Mouse (Mus musculus) erythroblast, adult 5-6 weeks (primary cell): Measurements from ENCODE around the gene Ctdnep1. TPM values are rescaled to one million over a fixed set of nuclear protein-coding genes. Genes with fewer than 3 reads are reported as not detected.
"Not testable (repeated sequence)": the region's sequence is repeated elsewhere in the genome, so short reads cannot be mapped to it uniquely, and the experiment has no call there.

Experiments
- ATAC-seq: replicated peaks from 2 replicates; pipeline ENCODE4 v1.8.0; 2016; ENCODE audit warnings: moderate number of reproducible peaks, mild to moderate bottlenecking, moderate TSS enrichment, inconsistent platforms; ENCODE audit not compliant: poor library complexity, low FRiP score, severe bottlenecking
- total RNA-seq, 2 experiments: library from RNA; stranded (forward) in 1 of 2; stranded (reverse) in 1 of 2; fragments of 150-400 nt in 1 of 2; fragments of 200-764, 138-1000 nt in 1 of 2; gene quantifications; 2 replicates each; pipeline versions ENCODE4 v1.2.3 to v1.2.4; 2015 to 2017; ENCODE audit warnings: low replicate concordance in 2 of 2

Ctdnep1 gene
- total RNA-seq, 2 experiments from 2014 or later = 10.8 to 52.3 TPM

DNA sequence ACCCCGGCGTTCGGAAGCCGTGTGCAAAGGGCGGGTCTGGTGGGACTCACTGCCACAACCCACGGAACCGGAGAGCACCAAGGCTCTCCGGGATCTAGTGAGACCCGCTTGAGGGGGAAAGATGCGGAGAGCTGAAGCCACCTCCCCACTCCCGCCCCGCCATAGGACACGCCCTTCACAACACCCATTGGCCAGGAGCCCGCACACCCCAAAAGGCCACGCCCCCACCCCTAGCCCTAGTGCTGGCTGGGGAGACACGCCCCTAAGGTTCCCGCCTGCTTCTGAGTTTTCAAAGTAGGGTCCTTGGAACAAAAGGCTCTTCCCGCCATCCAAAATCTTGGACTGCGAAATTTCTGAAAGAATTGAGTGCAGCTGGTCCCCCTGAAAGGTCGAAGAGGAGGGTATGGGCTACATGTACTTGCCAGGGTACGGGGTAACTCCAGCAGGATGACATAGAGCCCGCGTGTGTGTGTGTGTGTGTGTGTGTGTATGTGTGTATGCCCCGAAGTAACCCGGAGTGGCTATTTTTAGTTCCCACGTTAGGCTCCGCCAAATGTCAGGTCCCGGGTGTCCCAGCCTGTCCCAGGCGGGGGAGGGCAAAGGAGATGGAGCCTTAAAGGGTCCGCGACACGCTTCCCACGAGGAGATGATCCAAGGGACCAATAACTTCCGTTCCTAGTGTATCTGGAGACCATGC is 32.7 kb upstream of the Ctdnep1 start, which contains the start of gene Slc2a4:
Gene Slc2a4, minus strand, starts transcription at position 123 of the 697 bp plus-strand sequence.
- peak; percentile 69 for ATAC-seq

DNA sequence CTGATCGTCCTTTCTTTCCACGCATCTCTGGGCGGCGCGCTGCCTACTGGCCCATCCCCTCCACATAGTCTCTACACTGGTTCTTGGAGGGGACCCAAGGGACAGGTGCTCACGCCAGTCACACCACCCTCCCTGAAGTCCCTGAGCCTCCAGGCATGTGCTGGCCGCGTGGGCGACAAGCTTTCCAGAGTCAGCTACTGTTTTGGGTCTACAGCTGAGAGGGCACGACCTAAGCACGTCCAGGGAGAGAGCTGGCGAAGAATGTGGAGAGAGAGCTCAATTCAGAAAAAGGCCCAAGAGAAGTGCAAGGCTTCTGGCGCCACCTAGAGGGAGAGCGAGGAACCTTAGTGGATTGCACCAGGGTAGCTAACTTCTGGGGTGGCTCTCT is 32.2 kb upstream of the Ctdnep1 start:
- peak; percentile 58 for ATAC-seq

DNA sequence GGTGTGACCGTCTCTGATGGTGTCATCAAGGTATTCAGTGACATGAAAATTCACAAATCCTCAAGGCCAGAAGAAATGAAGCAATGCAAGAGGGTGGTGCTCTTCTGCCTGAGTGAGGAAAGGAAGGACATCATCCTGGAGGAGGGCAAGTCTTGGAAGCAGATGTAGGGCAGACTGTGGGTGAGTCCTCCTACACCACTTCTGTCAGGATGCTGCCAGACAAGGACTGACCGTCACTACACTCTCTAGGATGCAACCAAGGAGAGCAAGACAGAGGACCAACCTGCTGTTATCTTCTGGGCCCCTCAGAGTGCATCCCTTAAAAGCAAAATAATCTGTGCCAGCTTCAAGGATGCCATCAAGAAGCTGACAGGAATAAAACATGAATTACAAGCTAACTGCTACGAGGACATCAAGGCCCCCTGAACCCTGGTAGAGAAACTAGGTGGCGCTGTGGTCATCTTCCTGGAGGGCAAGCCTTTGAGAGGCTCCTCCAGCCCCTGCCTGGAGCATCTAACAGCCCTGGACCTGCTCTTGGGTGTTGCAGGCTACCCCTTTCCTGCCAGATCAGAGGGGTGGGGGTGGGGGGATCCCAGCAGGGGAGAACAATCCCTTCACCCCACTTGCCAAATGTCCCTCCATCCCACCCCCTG is 30.0 kb upstream of the Ctdnep1 start:
- ATAC-seq = no peak

DNA sequence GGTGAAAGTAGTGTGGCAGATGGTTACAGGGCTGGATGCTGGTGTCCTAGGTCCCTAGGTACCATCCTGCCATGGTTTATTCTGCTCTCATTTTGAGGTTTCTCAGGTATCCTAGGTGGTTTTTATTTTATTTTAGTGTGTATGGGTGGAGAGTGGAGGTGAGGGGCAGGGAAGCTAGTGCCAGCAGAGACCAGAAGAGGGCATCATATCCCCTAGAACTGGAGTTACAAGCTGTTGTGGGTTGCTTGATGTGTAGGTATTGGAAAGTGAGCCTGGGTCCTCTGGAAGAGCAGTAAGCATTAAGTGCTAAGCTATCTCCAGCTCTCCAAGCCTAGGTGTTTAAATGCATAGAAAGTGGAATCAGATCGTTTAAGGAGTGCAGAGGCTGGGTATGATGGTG is 28.7 kb upstream of the Ctdnep1 start:
- no peak for ATAC-seq

DNA sequence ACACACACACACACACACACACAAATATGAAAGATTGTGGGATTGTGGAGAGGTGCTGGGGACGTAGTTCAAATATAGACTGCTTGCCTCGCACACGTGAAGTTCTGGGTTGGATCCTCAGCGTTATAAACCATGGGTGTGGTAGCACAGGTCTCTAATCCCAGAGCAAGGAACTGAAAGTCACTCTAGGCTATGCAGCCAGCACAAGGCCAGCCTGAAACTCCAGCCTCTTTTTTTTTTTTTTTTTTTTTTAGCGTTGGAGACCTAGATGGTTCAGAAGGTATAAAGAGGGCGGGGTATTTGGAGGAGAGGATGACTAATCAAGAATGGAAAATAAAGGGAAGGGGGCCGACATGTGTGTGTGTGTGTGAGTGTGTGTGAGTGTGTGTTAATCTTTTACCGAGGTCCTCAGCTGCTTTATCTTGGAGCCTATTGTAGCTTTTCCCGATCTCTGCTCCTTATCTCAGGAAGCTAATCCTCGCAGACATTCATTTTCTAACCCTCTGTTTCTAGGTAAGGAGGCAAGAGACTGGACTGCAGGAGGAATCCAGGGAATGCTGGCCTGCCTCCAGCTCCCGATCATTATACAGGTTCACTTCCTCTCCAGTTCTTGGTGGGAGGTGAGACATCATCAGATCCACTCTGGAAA is 27.6 kb upstream of the Ctdnep1 start:
- ATAC-seq = no peak

DNA sequence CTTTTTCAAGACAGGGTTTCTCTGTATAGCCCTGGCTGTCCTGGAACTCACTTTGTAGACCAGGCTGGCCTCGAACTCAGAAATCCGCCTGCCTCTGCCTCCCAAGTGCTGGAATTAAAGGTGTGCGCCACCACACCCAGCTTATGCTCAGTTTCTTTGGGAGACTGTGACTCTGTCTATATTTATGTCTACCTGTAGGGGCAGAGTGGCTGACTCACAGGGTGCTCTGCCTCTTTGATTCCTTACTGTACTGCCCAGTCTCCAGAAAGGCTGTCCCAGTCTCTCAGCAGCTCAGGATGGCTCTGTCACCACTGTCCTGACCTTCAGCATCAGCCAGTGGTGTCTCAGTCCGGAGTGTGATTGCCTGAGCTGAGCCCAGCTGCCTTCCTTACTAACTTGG is 25.3 kb upstream of the Ctdnep1 start:
- not testable (repeated sequence) for ATAC-seq

DNA sequence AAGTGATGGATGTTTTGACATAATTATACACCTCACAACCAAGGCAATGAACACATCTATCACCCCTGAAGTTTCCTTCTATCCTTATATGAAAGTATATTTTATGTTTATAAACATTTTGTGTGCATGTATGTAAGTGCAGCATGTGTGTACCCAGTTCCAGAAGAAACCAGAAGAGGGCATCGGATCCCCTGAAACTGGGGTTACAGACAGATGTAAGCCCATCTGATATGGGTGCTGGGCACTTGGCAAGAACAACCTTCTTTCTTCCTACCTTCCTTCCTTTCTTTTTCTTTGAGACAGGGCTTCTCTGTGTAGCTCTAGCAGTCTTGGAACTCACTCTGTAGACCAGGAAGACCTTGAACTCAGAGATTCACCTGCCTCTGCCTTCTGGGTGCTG is 24.7 kb upstream of the Ctdnep1 start:
- no peak for ATAC-seq

DNA sequence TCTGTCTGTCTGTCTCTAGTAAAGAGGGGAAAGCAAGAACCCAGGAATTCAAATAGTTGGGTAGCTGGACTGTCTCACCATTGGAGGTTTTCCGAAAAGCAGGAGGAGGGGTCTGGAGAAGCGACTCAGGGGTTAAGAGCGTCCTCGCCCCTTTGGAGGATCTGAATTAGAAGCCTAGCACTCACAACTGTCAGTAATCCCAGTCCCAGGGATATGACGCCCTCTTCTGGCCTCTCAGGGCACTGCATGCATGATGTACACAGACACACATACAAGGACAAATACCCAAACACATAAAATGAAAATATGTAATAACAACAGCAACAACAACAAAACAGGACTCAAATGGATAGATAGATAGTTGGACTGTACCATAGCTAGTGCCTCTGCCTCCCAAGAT is 20.3 kb upstream of the Ctdnep1 start:
- ATAC-seq = peak; percentile 66

DNA sequence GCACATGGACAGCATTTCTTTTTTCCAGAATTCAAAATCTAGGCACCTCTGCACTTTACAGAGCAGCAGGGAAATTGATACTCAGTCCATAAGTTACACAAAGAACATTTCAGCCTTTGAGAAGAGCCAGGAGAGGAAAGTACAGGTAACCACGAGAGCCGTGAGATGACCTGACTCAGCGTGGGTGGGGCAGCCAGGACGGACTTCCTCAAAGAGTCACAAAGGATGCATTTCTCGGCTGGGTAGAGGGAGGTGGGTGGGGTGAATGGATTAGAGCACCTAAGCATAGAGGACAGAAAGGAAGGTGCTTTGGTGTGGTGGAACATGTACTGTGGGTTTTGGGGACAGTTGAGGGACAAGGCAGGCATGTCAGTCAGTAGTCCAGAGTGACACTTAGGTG is 19.1 kb upstream of the Ctdnep1 start:
- ATAC-seq = no peak

DNA sequence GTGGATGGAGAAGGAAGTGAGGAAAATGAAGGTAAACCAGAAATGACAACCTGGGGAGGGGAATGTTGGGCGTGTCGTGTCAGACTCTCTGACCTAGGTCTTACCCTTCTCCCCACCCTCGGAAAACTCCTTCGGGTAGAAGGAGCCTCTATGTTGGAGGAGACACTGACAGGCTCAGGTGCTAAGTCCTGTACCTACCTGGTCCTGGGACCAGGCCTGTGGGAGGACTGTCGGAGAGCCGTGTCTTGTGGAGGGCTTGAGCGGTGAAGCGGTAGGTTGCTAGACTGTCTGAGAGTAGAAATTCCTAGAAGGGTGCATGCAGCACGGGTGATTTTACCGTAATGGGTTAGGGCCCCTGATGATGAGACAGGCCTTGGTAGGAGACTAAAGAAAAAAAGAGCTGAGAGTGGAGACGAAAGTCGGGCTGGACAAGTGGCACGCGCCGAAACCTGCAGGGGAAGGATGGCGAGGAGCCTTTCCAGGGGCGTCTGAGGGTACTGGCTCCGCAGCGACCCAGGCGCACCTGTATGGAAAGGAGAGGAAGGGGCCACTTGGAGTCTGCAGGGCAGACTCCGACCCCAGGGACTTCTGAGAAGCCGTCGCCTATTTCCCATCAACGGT is 16.2 kb upstream of the Ctdnep1 start, which contains the start of gene Cldn7:
Gene Cldn7, plus strand, starts transcription at position 130 of the 621 bp plus-strand sequence.
- no peak for ATAC-seq

DNA sequence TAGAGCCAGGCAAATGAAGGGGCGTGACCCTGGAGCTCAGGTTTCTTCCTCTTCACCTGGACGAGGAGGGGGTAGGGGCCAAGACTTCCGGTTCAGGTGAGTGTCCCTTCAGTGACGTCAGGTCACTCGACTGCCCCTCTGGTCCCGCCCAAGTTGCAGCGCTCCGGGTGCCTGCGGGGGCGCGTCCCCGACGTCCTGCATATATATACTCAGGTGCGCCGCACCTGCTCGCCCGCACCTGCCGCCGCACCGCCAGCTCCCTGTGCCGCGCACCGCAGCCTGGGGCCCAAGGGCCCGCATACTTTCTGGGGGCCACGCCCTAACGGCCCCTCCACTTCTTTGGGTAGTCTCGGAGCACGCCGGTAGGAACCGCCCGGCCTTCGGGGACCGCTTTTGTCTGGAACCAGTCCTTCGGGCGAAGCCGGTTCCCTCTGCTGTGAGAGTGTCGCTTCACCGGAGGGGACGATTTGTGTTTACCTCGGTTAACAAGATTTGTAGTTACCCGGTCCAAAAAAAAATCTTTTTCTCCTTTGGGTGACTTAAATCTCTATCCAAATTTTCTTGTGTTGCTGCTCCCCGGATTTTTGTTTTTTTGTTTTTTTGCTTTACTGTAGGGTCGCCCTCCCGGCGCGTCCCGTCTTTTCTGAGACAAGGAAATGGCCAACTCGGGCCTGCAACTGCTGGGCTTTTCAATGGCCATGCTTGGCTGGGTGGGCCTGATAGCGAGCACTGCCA is 15.5 kb upstream of the Ctdnep1 start:
- 0 out of 2 replicates have a peak, but pooled peaks have one; percentile 13 for ATAC-seq

DNA sequence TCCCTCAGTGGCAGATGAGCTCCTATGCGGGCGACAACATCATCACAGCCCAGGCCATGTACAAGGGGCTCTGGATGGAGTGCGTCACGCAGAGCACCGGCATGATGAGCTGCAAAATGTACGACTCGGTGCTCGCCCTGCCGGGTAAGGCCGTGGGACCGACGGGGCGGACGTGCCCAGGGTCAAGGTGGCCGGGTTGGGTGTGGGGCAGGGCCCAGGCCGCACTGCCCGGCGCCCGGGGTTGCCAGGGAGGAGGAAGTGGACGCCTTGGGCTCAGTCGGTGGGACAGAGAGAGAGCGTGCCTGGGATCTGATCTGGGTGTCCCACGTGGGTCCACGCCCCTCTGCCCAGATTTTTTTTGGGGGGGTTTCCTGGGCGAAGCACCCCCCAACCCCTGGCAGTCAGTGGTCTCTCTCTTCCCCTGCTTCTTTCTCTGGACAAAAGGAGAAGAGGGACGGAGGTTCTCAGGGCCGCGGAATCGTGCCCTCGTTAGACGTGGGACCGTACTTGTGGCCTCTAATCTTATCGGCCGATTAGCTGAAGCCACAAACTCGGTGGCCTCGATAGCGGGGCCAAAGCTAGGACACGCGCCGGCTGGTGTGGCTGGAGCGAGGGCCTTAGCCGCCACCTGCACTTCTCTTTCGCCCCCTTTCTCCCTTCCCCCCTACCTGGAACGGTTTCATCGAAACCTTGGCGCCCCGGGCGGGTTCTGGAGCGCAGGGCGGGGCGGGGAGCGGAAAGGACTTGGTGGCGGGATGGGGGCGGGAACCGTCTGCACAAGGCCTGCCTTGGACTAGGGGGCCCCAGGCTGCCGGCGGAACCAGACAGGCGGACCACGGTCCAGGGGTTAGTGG is 14.7 kb upstream of the Ctdnep1 start:
- 0 out of 2 replicates have a peak, but pooled peaks have one; percentile 17 for ATAC-seq

DNA sequence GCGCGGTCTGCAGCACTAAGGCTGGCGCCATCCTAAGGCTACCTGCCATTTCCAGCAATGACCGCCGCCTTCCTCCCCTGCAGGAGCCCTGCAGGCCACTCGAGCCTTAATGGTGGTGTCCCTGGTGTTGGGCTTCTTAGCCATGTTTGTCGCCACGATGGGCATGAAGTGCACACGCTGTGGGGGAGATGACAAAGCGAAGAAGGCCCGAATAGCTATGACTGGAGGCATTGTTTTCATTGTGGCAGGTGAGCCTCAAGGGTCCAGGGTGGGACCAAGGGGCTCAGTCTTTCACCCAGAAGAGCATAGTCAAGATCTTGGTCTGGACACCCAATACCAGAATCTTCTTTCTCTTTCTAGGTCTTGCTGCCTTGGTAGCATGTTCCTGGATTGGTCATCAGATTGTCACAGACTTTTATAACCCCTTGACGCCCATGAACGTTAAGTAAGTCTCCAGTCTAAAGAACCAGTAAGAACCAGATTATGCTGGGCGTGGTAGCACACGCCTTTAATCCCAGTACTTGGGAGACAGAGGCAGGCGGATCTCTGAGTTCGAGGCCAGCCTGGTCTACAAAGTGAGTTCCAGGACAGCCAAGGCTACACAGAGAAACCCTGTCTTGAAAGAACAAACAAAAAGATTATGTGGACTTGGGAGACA is 14.0 kb upstream of the Ctdnep1 start:
- no peak for ATAC-seq

DNA sequence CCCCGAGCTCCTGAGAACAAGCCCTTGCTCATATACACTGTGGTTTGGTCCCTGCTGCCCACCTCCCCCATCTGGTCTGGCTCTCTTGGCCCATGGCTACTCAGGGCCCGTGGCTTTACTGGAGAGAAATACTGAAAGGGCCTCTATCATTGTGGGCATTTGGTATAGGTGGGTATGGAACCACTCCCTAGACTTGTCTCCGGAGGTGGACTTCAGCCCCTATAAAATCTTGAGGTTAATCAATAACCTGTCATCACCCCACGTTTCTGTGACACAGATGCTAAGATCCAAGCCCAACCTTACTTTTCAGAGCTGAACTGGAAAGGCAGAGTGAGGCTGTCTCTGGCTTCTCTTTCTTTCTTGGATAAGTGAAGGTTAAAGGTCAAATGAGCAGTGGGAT is 12.2 kb upstream of the Ctdnep1 start:
- ATAC-seq = no peak

DNA sequence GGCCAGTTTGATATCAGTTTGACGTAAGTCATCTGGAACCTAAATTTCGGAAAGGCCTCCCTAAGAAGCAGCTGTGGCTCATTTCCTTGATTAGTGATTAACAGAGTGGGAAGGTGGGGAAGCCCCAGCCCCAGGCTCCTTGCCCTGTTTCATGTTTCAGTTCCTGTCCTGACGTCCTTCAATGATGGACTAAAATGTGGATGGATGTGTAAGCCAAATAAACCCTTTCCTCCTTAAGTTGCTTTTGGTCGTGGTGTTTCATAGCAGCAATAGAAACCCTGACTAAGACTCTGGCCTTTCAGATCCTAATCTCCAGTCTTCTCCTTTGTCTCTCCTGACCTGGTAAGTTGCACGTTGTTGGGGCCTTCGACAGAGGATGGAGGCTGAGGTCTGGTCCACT is 10.7 kb upstream of the Ctdnep1 start:
- no peak for ATAC-seq

DNA sequence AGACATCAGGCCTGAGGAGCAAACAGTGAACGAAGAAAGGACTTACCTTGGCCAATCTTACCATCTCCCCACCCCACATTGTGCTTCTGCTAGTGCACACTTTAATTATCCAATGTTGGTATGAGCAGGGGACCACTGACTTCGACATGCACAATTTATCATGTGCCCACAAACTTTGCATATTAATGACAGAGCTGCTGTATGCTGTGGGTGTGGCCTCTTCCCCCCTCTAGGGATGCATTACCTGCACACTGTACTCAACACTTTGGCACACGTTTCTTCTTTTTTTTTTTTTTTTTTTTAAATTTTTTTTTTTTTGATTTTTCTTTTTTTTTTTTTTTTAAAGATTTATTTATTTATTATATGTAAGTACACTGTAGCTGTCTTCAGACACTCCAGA is 10.2 kb upstream of the Ctdnep1 start:
- no peak for ATAC-seq

DNA sequence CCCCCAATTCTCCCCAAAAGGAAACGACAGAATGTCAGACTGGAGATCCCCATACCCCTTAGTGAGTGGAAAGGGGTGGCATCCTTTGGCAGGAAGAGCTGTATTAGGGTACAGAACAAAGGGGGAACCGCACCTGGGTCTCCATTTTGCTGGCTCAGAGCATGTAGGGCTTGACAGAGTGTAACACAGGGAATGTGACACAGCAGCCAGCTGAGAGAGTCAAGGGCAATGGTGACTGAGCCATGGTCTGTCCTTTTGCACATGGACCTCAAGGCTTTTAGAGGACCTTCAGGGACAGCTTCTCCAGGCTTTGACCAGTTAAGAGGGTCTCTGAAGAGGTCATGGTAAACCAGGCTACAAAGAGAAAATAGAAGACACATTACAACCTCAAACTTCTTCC is 6.0 kb upstream of the Ctdnep1 start:
- no peak for ATAC-seq

DNA sequence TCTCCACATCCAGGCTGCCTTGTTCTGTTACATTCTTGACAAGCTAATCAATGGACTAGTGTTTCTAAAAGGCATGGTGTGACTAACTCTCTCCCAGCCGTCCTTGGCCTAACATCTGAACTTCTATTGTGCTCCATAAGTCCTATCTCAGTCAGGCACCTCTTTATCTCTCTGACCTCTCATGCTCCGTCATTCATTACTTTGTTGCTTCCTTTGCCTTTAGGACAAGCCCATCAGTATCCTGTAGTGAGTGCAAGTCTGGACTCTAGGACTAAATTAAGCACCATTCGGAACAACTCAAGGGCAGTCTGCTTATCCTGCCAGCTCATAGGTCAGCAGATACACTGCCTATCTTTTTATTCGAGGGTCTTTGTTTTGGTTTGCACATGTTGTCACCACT is 4.7 kb upstream of the Ctdnep1 start:
- ATAC-seq = no peak

DNA sequence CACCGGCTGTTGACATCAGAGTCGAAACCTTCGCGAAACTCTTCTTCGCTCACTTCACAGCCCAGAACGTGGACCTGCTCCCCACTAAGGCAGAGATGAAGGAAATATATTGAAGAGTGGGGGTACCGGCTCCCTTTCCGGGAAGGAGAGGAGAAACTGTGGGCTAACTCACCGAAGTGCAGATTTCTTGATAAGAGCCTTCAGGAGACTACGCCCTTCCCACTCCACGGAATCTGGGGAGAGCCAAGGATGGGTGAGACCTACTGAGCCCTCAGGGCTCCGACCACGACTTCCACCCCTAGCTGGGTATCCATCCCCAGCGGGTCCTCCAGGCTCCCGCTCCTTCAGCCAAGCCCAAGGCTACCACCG is 1.1 kb upstream of the Ctdnep1 start:
- ATAC-seq = peak; percentile 59
